Mouse (Mus musculus): Measurements from ENCODE around the gene Thg1l. TPM values are rescaled to one million over a fixed set of nuclear protein-coding genes. Genes with fewer than 3 reads are reported as not detected.

Thg1l gene
- 7.4 and 9.2 TPM in 2 replicates for polyA plus RNA-seq (2015; fragmentation: Nextera tagmentation; extraction: Ambion mirVana)

GRCm38 (mm10) chr11:45955127-45955627 lies at the start of gene Thg1l:
Gene Thg1l (minus strand): TSS chr11:45955494.
- Histone ChIP-seq H3K36me3 (peaks cover 2% of the 10 kb centered on the region; the same call in 1 of the 2 replicates), H3K9ac (peak within 1 kb of the TSS; percentile 60), H3K9me3 (replicated peaks) (no peaks in the 10 kb centered on the region), H3K27ac (peak within 1 kb of the TSS; percentile 83), H3K27me3 (no peaks in the 10 kb centered on the region), H3K4me2 (peak within 1 kb of the TSS; percentile 67), H3K4me1 (replicated peaks) (peaks cover 5% of the 10 kb centered on the region; the same call in 1 of the 2 replicates), H3K4me3 (peak within 1 kb of the TSS; percentile 95)
- peak; percentile 96 for ATAC-seq (replicated peaks; ENCODE audit: insufficient number of reproducible peaks, insufficient read depth, low FRiP score, low read depth)
- WGBS = under 1% methylated on average over 32 of the region's 32 CpGs

- 0 out of 2 replicates have a peak overlapping the region, but pooled peaks have one; percentile 21 for H3K9ac ChIP-seq
- no peaks in the 10 kb centered on the region for H3K9me3 ChIP-seq (replicated peaks)
- H3K4me1 ChIP-seq (replicated peaks) = peaks cover 6% of the 10 kb centered on the region
- ATAC-seq (replicated peaks; ENCODE audit: insufficient number of reproducible peaks, insufficient read depth, low FRiP score, low read depth) = no peak
- peak overlapping the region; percentile 63 for H3K4me2 ChIP-seq
- H3K27me3 ChIP-seq = 0 out of 2 replicates have a peak, but pooled peaks cover 2% of the 10 kb centered on the region
- H3K4me3 ChIP-seq = peak overlapping the region; percentile 36
- no peaks in the 10 kb centered on the region for H3K36me3 ChIP-seq
- no peak overlapping the region for H3K27ac ChIP-seq
- 40% methylated on average over 13 of the region's 13 CpGs for WGBS
Measured at GRCm38 (mm10) chr11:45992087-45992486, 36.8 kb upstream of the Thg1l start.

GRCm38 (mm10) chr11:45991604-45992003 lies 36.3 kb upstream of the Thg1l start:
- ATAC-seq (replicated peaks; ENCODE audit: insufficient number of reproducible peaks, insufficient read depth, low FRiP score, low read depth) = no peak; the same call in 1 of the 2 replicates

GRCm38 (mm10) chr11:45980893-45981253 lies 25.6 kb upstream of the Thg1l start:
- no peak for ATAC-seq (replicated peaks; ENCODE audit: insufficient number of reproducible peaks, insufficient read depth, low FRiP score, low read depth)
- Histone ChIP-seq H3K4me2 (peak overlapping the region; percentile 89), H3K27me3 (no peaks in the 10 kb centered on the region), H3K27ac (0 out of 2 replicates have a peak overlapping the region, but pooled peaks have one; percentile 52), H3K9ac (peak overlapping the region; percentile 81), H3K36me3 (no peaks in the 10 kb centered on the region), H3K4me1 (replicated peaks) (peaks cover 8% of the 10 kb centered on the region), H3K9me3 (replicated peaks) (no peaks in the 10 kb centered on the region), H3K4me3 (peak overlapping the region; percentile 66)
- 37% methylated on average over 19 of the region's 19 CpGs for WGBS

More at GRCm38 (mm10) chr11:45991604-45992003, 36.3 kb upstream of the Thg1l start:
- H3K4me2 ChIP-seq = peak overlapping the region; percentile 63
- peaks cover 6% of the 10 kb centered on the region for H3K4me1 ChIP-seq (replicated peaks)
- no peaks in the 10 kb centered on the region for H3K9me3 ChIP-seq (replicated peaks)
- peak overlapping the region; percentile 36 for H3K4me3 ChIP-seq
- H3K36me3 ChIP-seq = no peaks in the 10 kb centered on the region
- WGBS = 8% methylated on average over 16 of the region's 16 CpGs
- 0 out of 2 replicates have a peak, but pooled peaks cover 2% of the 10 kb centered on the region for H3K27me3 ChIP-seq
- no peak overlapping the region for H3K27ac ChIP-seq
- peak overlapping the region; percentile 21; the same call in 1 of the 2 replicates for H3K9ac ChIP-seq

GRCm38 (mm10) chr11:45979946-45980892 lies 24.9 kb upstream of the Thg1l start, which contains the start of gene Sox30:
Gene Sox30 (plus strand): TSS chr11:45980310.
- Histone ChIP-seq H3K4me2 (peak within 1 kb of the TSS; percentile 89), H3K4me1 (replicated peaks) (peaks cover 8% of the 10 kb centered on the region), H3K36me3 (no peaks in the 10 kb centered on the region), H3K9ac (peak within 1 kb of the TSS; percentile 81), H3K9me3 (replicated peaks) (no peaks in the 10 kb centered on the region), H3K4me3 (peak within 1 kb of the TSS; percentile 66), H3K27me3 (no peaks in the 10 kb centered on the region), H3K27ac (peak within 1 kb of the TSS; percentile 52)
- peak; percentile 86 for ATAC-seq (replicated peaks; ENCODE audit: insufficient number of reproducible peaks, insufficient read depth, low FRiP score, low read depth)
- WGBS = 9% methylated on average over 87 of the region's 115 CpGs

GRCm38 (mm10) chr11:45976061-45976460 lies 20.8 kb upstream of the Thg1l start:
- H3K4me1 ChIP-seq (replicated peaks) = peaks cover 6% of the 10 kb centered on the region
- H3K9ac ChIP-seq = no peak overlapping the region
- H3K4me2 ChIP-seq = no peak overlapping the region
- no peaks in the 10 kb centered on the region for H3K27me3 ChIP-seq
- no peak overlapping the region for H3K4me3 ChIP-seq
- 76% methylated on average over 3 of the region's 3 CpGs for WGBS
- H3K27ac ChIP-seq = no peak overlapping the region
- ATAC-seq (replicated peaks; ENCODE audit: insufficient number of reproducible peaks, insufficient read depth, low FRiP score, low read depth) = no peak
- H3K9me3 ChIP-seq (replicated peaks) = no peaks in the 10 kb centered on the region
- H3K36me3 ChIP-seq = no peaks in the 10 kb centered on the region

GRCm38 (mm10) chr11:45974466-45974865 lies 19.2 kb upstream of the Thg1l start:
- Histone ChIP-seq H3K9ac (no peak overlapping the region), H3K4me2 (no peak overlapping the region), H3K4me1 (replicated peaks) (no peaks in the 10 kb centered on the region), H3K27me3 (no peaks in the 10 kb centered on the region), H3K27ac (no peak overlapping the region), H3K4me3 (no peak overlapping the region), H3K36me3 (no peaks in the 10 kb centered on the region), H3K9me3 (replicated peaks) (no peaks in the 10 kb centered on the region)
- 81% methylated on average over 8 of the region's 8 CpGs for WGBS
- ATAC-seq (replicated peaks; ENCODE audit: insufficient number of reproducible peaks, insufficient read depth, low FRiP score, low read depth) = no peak

- H3K27ac ChIP-seq = no peak overlapping the region
- no peaks in the 10 kb centered on the region for H3K36me3 ChIP-seq
- H3K27me3 ChIP-seq = no peaks in the 10 kb centered on the region
- no peak overlapping the region for H3K4me2 ChIP-seq
- 77% methylated on average over 5 of the region's 5 CpGs for WGBS
- ATAC-seq (replicated peaks; ENCODE audit: insufficient number of reproducible peaks, insufficient read depth, low FRiP score, low read depth) = no peak
- H3K9ac ChIP-seq = no peak overlapping the region
- H3K4me3 ChIP-seq = no peak overlapping the region
- H3K9me3 ChIP-seq (replicated peaks) = no peaks in the 10 kb centered on the region
- H3K4me1 ChIP-seq (replicated peaks) = no peaks in the 10 kb centered on the region
Measured at GRCm38 (mm10) chr11:45973635-45974034, 18.3 kb upstream of the Thg1l start.

- Histone ChIP-seq H3K4me2 (no peak overlapping the region), H3K4me1 (replicated peaks) (no peaks in the 10 kb centered on the region), H3K9me3 (replicated peaks) (no peaks in the 10 kb centered on the region), H3K4me3 (no peak overlapping the region), H3K27ac (no peak overlapping the region), H3K9ac (no peak overlapping the region), H3K27me3 (no peaks in the 10 kb centered on the region), H3K36me3 (no peaks in the 10 kb centered on the region)
- WGBS = 79% methylated on average over 3 of the region's 3 CpGs
- ATAC-seq (replicated peaks; ENCODE audit: insufficient number of reproducible peaks, insufficient read depth, low FRiP score, low read depth) = no peak
Measured at GRCm38 (mm10) chr11:45968466-45968865, 13.2 kb upstream of the Thg1l start.

GRCm38 (mm10) chr11:45966896-45967295 lies 11.6 kb upstream of the Thg1l start:
- WGBS = 77% methylated on average over 4 of the region's 4 CpGs
- no peaks in the 10 kb centered on the region for H3K27me3 ChIP-seq
- no peak overlapping the region for H3K27ac ChIP-seq
- H3K4me1 ChIP-seq (replicated peaks) = no peaks in the 10 kb centered on the region
- H3K9ac ChIP-seq = no peak overlapping the region
- H3K4me2 ChIP-seq = no peak overlapping the region
- no peaks in the 10 kb centered on the region for H3K9me3 ChIP-seq (replicated peaks)
- H3K4me3 ChIP-seq = no peak overlapping the region
- no peak for ATAC-seq (replicated peaks; ENCODE audit: insufficient number of reproducible peaks, insufficient read depth, low FRiP score, low read depth)
- H3K36me3 ChIP-seq = no peaks in the 10 kb centered on the region

- Histone ChIP-seq H3K4me3 (no peak overlapping the region), H3K9ac (no peak overlapping the region), H3K27ac (no peak overlapping the region), H3K36me3 (no peaks in the 10 kb centered on the region), H3K27me3 (no peaks in the 10 kb centered on the region), H3K4me1 (replicated peaks) (no peaks in the 10 kb centered on the region), H3K4me2 (no peak overlapping the region), H3K9me3 (replicated peaks) (no peaks in the 10 kb centered on the region)
- no peak for ATAC-seq (replicated peaks; ENCODE audit: insufficient number of reproducible peaks, insufficient read depth, low FRiP score, low read depth)
- 82% methylated on average over 5 of the region's 5 CpGs for WGBS
Measured at GRCm38 (mm10) chr11:45960003-45960402, 4.7 kb upstream of the Thg1l start.

Data from heart, embryonic 15.5 days (tissue).